7 mouse cellular contexts compared by ENCODE assay signal in genomic region chr10:12614465-12615199, GRCm38 (mm10).
DNase-seq lines count a peak whose midpoint lies in the region.

No protein-coding gene starts in this region.

- peaks cover 14% of the 10 kb centered on the region for H3K4me1 ChIP-seq in hindbrain, embryonic 10.5 days (replicated peaks)

- peak; percentile 17 for DNase-seq in thymus, postnatal 4 days
- DNase-seq in thymus, postnatal 14 days: no peak
- peak; percentile 43 to 54 for DNase-seq in cerebellum, postnatal 36 days
- peak; percentile 43 for DNase-seq in hindbrain, embryonic 10.5 days (ENCODE audit: low spot score)
- DNase-seq in left cerebral cortex, postnatal 36 days (ENCODE audit: low spot score in 2 of 2): peak; percentile 60 to 61
- peak; percentile 68 for DNase-seq in retina, embryonic 14.5 days (ENCODE audit: low spot score)
- no peak for DNase-seq in adrenal gland, adult 8-10 months

- H3K9me3 ChIP-seq in hindbrain, embryonic 10.5 days: no peaks in the 10 kb centered on the region

- peak overlapping the region; percentile 84 for H3K27ac ChIP-seq in hindbrain, embryonic 10.5 days

- peak overlapping the region; percentile 54 for H3K4me3 ChIP-seq in hindbrain, embryonic 10.5 days

- no peaks in the 10 kb centered on the region for H3K27me3 ChIP-seq in hindbrain, embryonic 10.5 days (ENCODE audit: insufficient read depth, poor library complexity, severe bottlenecking)

- WGBS in hindbrain, embryonic 10.5 days: 2% methylated on average over 22 of the region's 22 CpGs

- no peaks in the 10 kb centered on the region for H3K36me3 ChIP-seq in hindbrain, embryonic 10.5 days

- intact Hi-C loops in left cerebral cortex, postnatal 36 days (cut with DNase I): loop anchor here (2.0 to 5.0 kb wide), 5 partner anchors 397 to 1252 kb away; no protein-coding TSS in a partner anchor

Comparison
In these comparisons a context has a peak if more than half of its experiments do, and no peak if none do; other contexts are left out.
1. DNase-seq: peak in thymus, postnatal 4 days (single experiment), cerebellum, postnatal 36 days (2 of 2), hindbrain, embryonic 10.5 days (single experiment), left cerebral cortex, postnatal 36 days (2 of 2) and retina, embryonic 14.5 days (single experiment); none in thymus, postnatal 14 days (single experiment) and adrenal gland, adult 8-10 months (single experiment).